Mouse (Mus musculus) left cerebral cortex, adult 18-20 months (tissue): ENCODE data around the gene Ifnlr1. TPM values are rescaled to one million over a fixed set of nuclear protein-coding genes. Genes with fewer than 3 reads are reported as not detected.
"Not testable (repeated sequence)": the region's sequence is repeated elsewhere in the genome, so short reads cannot be mapped to it uniquely, and the experiment has no call there.

Experiments
- DNase-seq, 2 experiments: peaks; one replicate each; pipeline ENCODE4 v3.0.0; 2021 to 2022; ENCODE audit warnings: low spot score in 2 of 2, mixed read lengths in 1 of 2
- total RNA-seq, 2 experiments: library from RNA; stranded (reverse); gene quantifications; 2 replicates each; pipeline ENCODE4 v1.2.3; 2021

The Ifnlr1 gene
- total RNA-seq, 2 experiments from 2014 or later = 0.28 to 0.37 TPM

DNA sequence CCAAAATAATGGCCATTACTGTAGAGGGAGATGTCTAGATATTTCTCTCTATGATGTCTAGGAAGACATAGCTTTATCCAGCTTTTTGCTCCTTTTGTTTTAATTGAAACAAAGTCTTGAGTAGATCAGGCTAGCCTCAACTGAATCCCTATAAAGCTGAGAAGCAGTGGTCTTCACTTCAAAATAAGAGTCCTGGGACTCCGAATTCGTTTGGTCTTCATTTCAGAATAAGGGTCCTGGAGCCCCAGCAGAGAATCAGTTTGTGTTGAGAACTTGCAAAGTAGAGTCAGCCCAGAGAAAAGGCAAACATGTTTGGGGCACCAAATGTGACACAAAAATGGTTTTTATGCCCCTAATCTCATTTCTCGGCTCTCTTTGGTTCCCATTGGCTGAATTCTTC, 1.4 kb upstream of the Ifnlr1 start:
- no peak for DNase-seq

DNA sequence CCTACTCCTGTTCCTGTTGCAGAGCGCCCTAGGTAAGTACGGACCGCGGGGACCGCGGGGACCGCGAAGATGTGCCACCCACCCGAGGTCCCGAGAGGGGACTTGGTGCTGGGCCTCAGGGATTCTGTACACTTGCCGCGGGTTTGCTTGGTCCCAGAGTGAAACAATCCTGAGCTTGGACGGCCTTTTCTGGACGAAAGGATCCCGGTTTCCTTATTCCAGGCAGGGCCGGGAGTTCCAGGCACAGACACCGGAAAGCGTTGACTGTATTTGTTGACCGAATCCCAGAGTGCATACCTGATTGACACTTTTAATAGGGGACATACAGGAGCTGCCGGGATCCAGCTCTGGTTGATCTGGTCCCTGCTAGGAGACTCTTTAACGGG, 474 bp downstream of the Ifnlr1 start:
- DNase-seq = no peak

- DNase-seq = no peak
Measured at GRCm38 (mm10) chr4:135689797-135690196, 3.7 kb downstream of the Ifnlr1 start.

DNA sequence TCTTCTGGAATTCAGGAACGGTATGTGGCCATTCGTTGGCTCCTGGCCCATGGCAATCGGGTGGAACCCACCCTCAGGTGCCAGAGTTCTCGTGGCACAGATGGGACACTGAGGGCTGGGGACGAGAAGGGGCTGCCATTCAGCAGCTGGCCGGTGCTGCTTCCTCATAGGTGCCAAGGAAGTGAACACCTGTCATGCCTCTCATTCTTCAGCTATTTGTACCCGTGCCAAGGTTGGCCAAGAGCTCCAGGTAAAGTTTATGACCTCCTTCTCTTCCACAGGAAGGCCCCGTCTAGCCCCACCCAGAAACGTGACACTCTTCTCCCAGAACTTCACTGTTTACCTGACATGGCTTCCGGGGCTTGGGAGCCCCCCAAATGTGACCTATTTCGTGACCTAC, 4.2 kb downstream of the Ifnlr1 start:
- no peak for DNase-seq

- DNase-seq = no peak
Measured at GRCm38 (mm10) chr4:135692916-135693315, 6.8 kb downstream of the Ifnlr1 start.

- no peak for DNase-seq
Measured at GRCm38 (mm10) chr4:135698498-135698897, 12.4 kb downstream of the Ifnlr1 start.

- DNase-seq = no peak
Measured at GRCm38 (mm10) chr4:135703497-135703896, 17.4 kb downstream of the Ifnlr1 start.

DNA sequence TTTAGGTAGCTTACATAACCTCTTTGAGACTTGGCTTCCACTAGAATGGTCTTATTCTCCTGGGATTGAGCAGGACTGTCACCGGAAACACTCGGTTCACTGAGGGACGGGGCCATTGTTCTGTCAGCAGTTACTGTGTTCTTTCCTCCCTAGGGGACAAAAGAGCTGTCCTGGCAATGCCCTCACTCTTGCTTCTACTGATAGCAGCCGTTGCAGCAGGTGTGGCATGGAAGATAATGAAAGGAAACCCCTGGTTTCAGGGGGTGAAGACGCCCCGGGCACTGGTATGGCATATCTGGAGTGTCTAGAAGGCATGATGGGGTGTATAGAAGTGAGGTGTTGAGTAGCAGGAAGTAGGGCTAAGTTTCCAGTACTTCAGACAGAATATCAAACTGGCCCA, 17.9 kb downstream of the Ifnlr1 start:
- no peak for DNase-seq

GRCm38 (mm10) chr4:135706045-135706444, 20.0 kb downstream of the Ifnlr1 start:
- DNase-seq = no peak

DNA sequence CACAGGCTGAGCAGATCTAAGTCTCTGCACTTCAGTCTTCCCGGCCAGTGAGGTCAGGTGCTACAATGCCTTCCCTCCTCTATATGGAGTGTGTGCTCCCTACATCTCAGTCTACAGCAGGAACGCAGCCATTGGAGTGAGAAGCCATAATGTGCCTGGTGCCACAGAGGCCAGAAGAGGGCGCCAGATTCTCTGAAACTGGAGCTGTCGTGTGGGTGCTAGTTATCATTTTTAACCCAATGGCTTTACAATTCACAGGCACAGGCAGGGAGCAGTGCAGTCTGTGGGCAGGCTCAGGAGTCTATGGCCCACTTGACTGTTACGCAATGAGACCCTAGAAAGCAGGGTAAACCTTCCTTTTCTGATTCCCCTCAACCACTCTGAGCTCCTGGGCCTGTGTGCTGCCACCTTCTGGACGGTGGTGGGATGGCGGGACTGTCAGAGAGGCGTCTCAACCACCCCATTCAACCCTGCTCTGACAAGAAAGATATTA, 23.0 kb downstream of the Ifnlr1 start:
- peak; percentile 67 to 75 for DNase-seq

DNA sequence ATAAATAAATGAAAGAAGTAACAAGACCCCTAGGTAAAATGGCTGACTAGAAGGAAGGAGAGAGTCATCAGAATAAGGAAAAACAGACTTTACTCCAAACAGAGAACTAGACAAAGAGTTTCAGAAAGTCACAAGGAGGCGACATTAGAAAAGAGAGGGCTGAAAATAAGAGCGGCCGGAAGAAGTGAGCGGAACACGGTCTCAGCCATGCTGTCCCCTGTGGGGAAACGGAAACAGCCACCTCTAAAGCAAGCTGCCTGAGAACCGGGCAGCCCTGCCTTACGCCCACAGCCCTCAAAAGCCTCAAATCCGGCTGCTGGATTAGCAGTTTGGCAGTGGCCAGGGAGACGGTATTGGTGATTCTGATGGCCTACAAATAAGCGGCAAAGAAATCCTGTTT, 23.5 kb downstream of the Ifnlr1 start:
- DNase-seq = no peak

DNA sequence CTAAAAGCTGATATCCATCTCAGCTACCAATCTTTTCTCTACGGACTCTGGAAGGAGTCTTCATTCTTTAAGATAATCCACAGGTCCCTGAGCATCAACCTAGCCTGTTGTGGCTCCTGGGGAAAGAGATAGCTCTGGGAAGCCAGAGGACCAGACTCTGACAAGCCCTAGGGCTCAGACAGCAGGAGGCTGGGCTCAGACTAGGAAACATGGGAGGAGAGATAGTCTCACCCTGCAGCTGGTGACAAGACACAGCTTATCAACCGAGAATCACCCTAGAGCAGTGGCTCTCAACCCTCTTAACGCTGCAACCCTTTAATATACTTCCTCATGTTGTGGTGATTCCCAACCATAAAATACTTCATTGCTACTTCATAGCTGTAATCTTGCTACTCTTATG, 24.3 kb downstream of the Ifnlr1 start:
- no peak for DNase-seq

- peak; percentile 48 to 52 for DNase-seq
Measured at GRCm38 (mm10) chr4:135714776-135715175, 28.7 kb downstream of the Ifnlr1 start.

GRCm38 (mm10) chr4:135716438-135716837, 30.4 kb downstream of the Ifnlr1 start:
- DNase-seq = not testable (repeated sequence)

DNA sequence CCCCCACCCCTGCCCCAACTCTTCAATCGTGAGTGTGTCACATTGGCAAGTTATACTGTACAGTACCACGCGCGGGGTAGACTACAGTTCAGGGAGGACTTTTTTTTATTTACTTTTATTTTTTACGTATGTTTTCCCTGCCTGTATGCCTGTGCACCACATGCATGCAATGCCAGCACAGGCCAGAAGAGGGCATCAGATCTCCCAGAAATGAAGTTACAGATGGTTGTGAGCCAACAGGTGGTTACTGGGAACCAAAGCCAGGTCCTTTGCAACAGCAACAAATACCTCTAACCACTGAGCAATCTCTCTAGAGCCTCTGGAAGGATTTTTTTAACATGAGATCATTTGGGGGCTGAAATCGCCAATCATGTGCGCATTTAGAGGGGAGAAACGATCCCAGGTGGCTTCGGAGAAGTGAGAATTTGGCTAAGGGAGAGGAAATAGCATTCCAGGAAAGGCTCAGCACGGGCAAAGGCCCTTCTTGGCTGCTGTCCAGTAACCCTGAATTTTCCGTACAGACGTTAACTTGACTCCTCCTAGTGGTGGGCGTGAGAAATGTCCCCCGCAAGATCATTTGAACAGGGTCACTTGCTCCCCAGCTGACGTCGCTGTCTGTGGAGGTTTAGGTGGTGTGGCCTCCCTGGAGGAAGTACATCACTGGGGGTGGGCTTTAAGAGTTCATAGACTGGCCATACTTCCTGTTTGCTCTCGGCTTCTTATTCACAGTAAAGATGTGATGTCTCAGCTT, 36.6 kb downstream of the Ifnlr1 start:
- DNase-seq = no peak

- DNase-seq = no peak
Measured at GRCm38 (mm10) chr4:135726416-135726815, 40.3 kb downstream of the Ifnlr1 start.

DNA sequence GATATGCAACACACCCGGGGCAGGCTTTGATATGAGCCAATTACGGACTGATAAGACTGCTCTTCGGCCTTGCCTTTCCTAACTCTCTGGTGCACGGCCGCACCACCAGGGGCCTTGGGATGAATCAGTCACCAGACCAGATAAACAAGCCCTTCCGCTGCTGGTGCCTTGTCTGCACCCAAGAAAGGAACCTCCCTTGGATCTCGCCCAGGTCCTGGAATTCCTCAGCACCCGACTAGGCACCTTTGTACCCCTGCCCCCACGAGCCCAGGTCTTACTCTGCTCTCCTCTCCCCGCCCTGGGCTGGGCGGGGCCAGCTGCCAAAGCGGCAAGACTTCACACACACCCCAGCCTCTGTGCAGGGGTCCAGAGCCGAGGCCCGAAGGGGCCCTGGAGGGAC, 41.7 kb downstream of the Ifnlr1 start, which contains the start of gene Il22ra1:
Gene Il22ra1 (plus strand): TSS at position 356 of the 400 bp plus-strand sequence.
- DNase-seq = no peak

DNA sequence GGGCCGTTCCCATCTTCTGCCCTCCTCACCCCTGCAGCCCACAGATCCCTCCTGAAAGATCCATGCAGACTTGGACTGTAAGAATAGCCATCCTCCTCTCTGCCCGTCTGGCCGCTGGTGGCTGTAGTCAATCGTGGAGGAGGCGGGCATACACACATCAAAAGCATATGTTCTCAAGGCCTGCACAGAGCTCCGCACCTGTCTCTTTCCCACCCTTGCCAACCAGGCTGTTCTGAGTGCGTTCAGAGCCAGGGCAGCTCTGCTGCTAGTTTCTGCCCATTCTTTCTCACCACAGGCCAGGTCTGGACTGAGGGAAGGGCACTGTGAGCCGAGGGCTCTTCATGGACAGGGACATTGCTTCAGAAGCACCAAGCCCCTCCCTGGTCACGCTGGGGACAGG, 44.1 kb downstream of the Ifnlr1 start:
- DNase-seq = peak; percentile 6 to 13

- DNase-seq = no peak
Measured at GRCm38 (mm10) chr4:135730951-135731350, 44.9 kb downstream of the Ifnlr1 start.

DNA sequence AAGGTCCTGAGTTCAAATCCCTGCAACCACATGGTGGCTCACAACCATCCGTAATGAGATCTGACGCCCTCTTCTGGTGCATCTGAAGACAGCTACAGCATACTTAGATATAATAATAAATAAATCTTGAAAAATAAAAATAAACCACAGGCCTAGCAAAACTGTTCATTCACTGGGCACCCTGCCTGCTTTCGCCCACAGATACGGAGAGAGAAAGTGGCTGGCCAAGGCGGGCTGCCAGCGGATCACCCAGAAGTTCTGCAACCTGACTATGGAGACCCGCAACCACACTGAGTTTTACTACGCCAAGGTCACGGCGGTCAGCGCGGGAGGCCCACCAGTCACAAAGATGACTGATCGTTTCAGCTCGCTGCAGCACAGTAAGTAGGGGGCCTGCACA, 47.8 kb downstream of the Ifnlr1 start:
- DNase-seq = peak; percentile 37 to 60

DNA sequence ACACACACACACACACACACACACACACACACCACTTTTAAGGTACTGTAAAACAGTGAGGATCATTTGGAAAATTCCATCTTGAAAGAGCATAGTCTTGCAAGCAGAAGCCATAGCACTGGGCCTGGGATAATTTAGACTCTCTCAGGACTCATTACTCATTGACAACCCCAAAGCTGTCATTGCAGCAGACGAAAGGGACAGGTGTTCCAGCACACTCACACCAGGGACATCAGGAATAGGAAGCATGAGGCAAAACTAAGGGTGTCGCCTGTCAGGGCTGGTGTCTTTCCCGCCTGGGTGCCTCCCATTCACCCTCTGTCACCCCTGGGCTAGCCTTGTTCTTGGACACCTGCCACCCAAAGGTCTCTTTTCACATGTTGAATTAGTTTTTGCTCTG, 50.8 kb downstream of the Ifnlr1 start:
- no peak for DNase-seq

- no peak for DNase-seq
Measured at GRCm38 (mm10) chr4:135738237-135738636, 52.1 kb downstream of the Ifnlr1 start.

DNA sequence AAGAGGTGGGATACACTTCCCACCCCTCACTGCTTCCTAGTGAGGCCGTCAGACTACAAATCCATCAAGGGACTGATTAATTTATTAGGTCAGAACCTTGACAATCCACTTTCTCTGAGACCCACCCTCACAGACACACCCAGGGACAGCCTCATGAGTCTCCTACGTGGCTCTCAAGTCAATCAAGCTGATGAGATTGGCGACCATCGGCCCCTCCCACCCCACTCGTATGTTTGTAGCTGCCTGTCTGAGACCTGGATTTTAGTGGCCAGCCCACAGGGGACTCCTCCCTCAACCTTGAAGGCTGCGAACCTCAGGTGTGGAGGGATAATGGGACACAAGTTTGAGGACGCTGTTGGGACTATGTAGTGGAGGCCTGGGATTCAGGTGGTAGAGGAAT, 53.1 kb downstream of the Ifnlr1 start:
- no peak for DNase-seq
